Mouse (Mus musculus) kidney, adult 2 months (tissue): ENCODE measurements around the gene Casp9. TPM values are rescaled to one million over a fixed set of nuclear protein-coding genes. Genes with fewer than 3 reads are reported as not detected.
A peak's percentile ranks its signal among the peaks of the same experiment; 100 is the strongest.

Experiments used
- DNase-seq: peaks from one replicate; pipeline ENCODE4 v3.0.0; 2021
- H3K27ac ChIP-seq: fragments of 200-500 bp; 2 replicates; pipeline ENCODE4 v1.5.1; 2012; ENCODE audit warnings: low read depth, low read length, control low read depth, inconsistent platforms; ENCODE audit not compliant: insufficient read depth
- H3K27me3 ChIP-seq: fragments of 200-500 bp; replicated peaks from 2 replicates; pipeline ENCODE4 v1.6.1; 2012; ENCODE audit warnings: mild to moderate bottlenecking, moderate library complexity, low read length, inconsistent platforms; ENCODE audit not compliant: control insufficient read depth, insufficient read depth
- H3K36me3 ChIP-seq: fragments of 200-500 bp; 2 replicates; pipeline ENCODE4 v1.6.1; 2012; ENCODE audit warnings: mild to moderate bottlenecking, moderate library complexity, low read length, inconsistent platforms; ENCODE audit not compliant: control insufficient read depth, insufficient read depth
- H3K4me1 ChIP-seq: fragments of 200-500 bp; 2 replicates; pipeline ENCODE4 v1.6.1; 2011; ENCODE audit warnings: low read length; ENCODE audit not compliant: control insufficient read depth, insufficient read depth
- H3K4me3 ChIP-seq: fragments of 200-500 bp; 2 replicates; pipeline ENCODE4 v1.5.1; 2011; ENCODE audit warnings: mild to moderate bottlenecking, low read depth, low read length, control low read depth; ENCODE audit not compliant: insufficient read depth
- CTCF ChIP-seq: fragments of 200-500 bp; conservative IDR thresholded peaks from 2 replicates; pipeline ENCODE4 v1.5.1; 2011; ENCODE audit warnings: low read depth, mild to moderate bottlenecking, control low read depth, low read length, moderate library complexity, mixed read lengths; ENCODE audit not compliant: insufficient read depth, insufficient read length
- POLR2A ChIP-seq: fragments of 200-500 bp; IDR thresholded peaks from one replicate; pipeline ENCODE4 v1.6.1; 2011; ENCODE audit warnings: low read depth, low read length, control low read depth
- WGBS: fragments of 180-500 bp; shearing (Covaris S2); methylation state at CpG from one replicate; pipeline ENCODE4 v1.1.7; 2018; 5-methylcytosine and 5-hydroxymethylcytosine counted together
- polyA plus RNA-seq: library from polyadenylated mRNA; depleted of rRNA; stranded (reverse); fragments of >200 nt; gene quantifications from 2 replicates; pipeline ENCODE4 v1.2.3, GENCODE M21; 2012

Gene Casp9
- polyA plus RNA-seq, 1 experiment = 22.2 TPM

GRCm38 (mm10) chr4:141804105-141804504 is 10.7 kb downstream of the Casp9 start:
- no peak overlapping the region for H3K27ac ChIP-seq
- DNase-seq = no peak
- 0 out of 2 replicates have a peak, but pooled peaks have one; percentile 18 for TF ChIP-seq CTCF
- no peak for TF ChIP-seq POLR2A
- no peaks in the 10 kb centered on the region for H3K27me3 ChIP-seq
- H3K4me1 ChIP-seq = no peaks in the 10 kb centered on the region
- peaks cover 1% of the 10 kb centered on the region for H3K36me3 ChIP-seq
- no peak overlapping the region for H3K4me3 ChIP-seq
- 92% methylated on average over 4 of the region's 4 CpGs for WGBS

- no peak overlapping the region for H3K4me3 ChIP-seq
- no peak overlapping the region for H3K27ac ChIP-seq
- TF ChIP-seq POLR2A (no peak), CTCF (no peak)
- 94% methylated on average over 8 of the region's 8 CpGs for WGBS
- peaks cover 1% of the 10 kb centered on the region for H3K36me3 ChIP-seq
- H3K4me1 ChIP-seq = no peaks in the 10 kb centered on the region
- no peak for DNase-seq
- no peaks in the 10 kb centered on the region for H3K27me3 ChIP-seq
These were observed 12.5 kb downstream of the Casp9 start for GRCm38 (mm10) chr4:141805886-141806285.

- peaks cover 1% of the 10 kb centered on the region for H3K36me3 ChIP-seq
- H3K27ac ChIP-seq = no peak overlapping the region
These were observed 16.5 kb downstream of the Casp9 start for GRCm38 (mm10) chr4:141809850-141810464.

GRCm38 (mm10) chr4:141810975-141811374 is 17.6 kb downstream of the Casp9 start:
- H3K4me3 ChIP-seq = no peak overlapping the region
- no peaks in the 10 kb centered on the region for H3K4me1 ChIP-seq
- no peak overlapping the region for H3K27ac ChIP-seq
- H3K27me3 ChIP-seq = no peaks in the 10 kb centered on the region
- peaks cover 1% of the 10 kb centered on the region for H3K36me3 ChIP-seq
- TF ChIP-seq CTCF = no peak
- no peak for TF ChIP-seq POLR2A
- 98% methylated on average over 2 of the region's 2 CpGs for WGBS
- no peak for DNase-seq

More at GRCm38 (mm10) chr4:141809850-141810464, 16.5 kb downstream of the Casp9 start:
- H3K27me3 ChIP-seq = no peaks in the 10 kb centered on the region
- H3K4me3 ChIP-seq = no peak overlapping the region
- DNase-seq = no peak
- WGBS = 79% methylated on average over 8 of the region's 8 CpGs
- TF ChIP-seq CTCF (peak; percentile 92), POLR2A (no peak)
- H3K4me1 ChIP-seq = no peaks in the 10 kb centered on the region

GRCm38 (mm10) chr4:141811375-141811774 is 18.0 kb downstream of the Casp9 start:
- no peak for TF ChIP-seq CTCF
- no peak for TF ChIP-seq POLR2A
- Histone ChIP-seq H3K4me3 (no peak overlapping the region), H3K4me1 (no peaks in the 10 kb centered on the region), H3K27me3 (no peaks in the 10 kb centered on the region), H3K36me3 (peaks cover 1% of the 10 kb centered on the region), H3K27ac (no peak overlapping the region)
- no peak for DNase-seq
- WGBS = 97% methylated on average over 7 of the region's 7 CpGs

GRCm38 (mm10) chr4:141816267-141816666 is 22.9 kb downstream of the Casp9 start:
- H3K4me3 ChIP-seq = no peak overlapping the region
- H3K27ac ChIP-seq = no peak overlapping the region
- no peaks in the 10 kb centered on the region for H3K27me3 ChIP-seq
- WGBS = 90% methylated on average over 7 of the region's 7 CpGs
- TF ChIP-seq POLR2A = no peak
- no peak for TF ChIP-seq CTCF
- no peaks in the 10 kb centered on the region for H3K4me1 ChIP-seq
- no peaks in the 10 kb centered on the region for H3K36me3 ChIP-seq
- no peak for DNase-seq

GRCm38 (mm10) chr4:141816776-141817655 is 23.6 kb downstream of the Casp9 start:
- Histone ChIP-seq H3K27ac (no peak overlapping the region), H3K36me3 (no peaks in the 10 kb centered on the region), H3K27me3 (no peaks in the 10 kb centered on the region), H3K4me1 (no peaks in the 10 kb centered on the region), H3K4me3 (no peak overlapping the region)
- DNase-seq = no peak
- WGBS = 56% methylated on average over 14 of the region's 14 CpGs
- TF ChIP-seq CTCF (no peak), POLR2A (no peak)

GRCm38 (mm10) chr4:141817706-141818105 is 24.3 kb downstream of the Casp9 start:
- no peak for DNase-seq
- Histone ChIP-seq H3K27me3 (no peaks in the 10 kb centered on the region), H3K4me1 (no peaks in the 10 kb centered on the region), H3K36me3 (no peaks in the 10 kb centered on the region), H3K4me3 (no peak overlapping the region), H3K27ac (no peak overlapping the region)
- WGBS = 80% methylated on average over 10 of the region's 10 CpGs
- TF ChIP-seq CTCF (no peak), POLR2A (no peak)
